Mouse (Mus musculus): ENCODE results near the gene Phkg2.

- TF ChIP-seq POLR2A (IDR thresholded peaks at IDR 0.05; ENCODE audit: low read depth, low read length) (no peak), CTCF (IDR thresholded peaks at IDR 0.05; ENCODE audit: extremely low read depth, insufficient read depth, insufficient read length, insufficient replicate concordance) (no peak)
Observed at GRCm38 (mm10) chr7:127617962-127618361, 44.8 kb downstream of the Phkg2 start.
